Mouse (Mus musculus): Measurements from ENCODE around the gene Apbb1. TPM values are rescaled to one million over a fixed set of nuclear protein-coding genes. Genes with fewer than 3 reads are reported as not detected.

The Apbb1 gene
- polyA plus RNA-seq, 1 experiment = 35.4 TPM

DNA sequence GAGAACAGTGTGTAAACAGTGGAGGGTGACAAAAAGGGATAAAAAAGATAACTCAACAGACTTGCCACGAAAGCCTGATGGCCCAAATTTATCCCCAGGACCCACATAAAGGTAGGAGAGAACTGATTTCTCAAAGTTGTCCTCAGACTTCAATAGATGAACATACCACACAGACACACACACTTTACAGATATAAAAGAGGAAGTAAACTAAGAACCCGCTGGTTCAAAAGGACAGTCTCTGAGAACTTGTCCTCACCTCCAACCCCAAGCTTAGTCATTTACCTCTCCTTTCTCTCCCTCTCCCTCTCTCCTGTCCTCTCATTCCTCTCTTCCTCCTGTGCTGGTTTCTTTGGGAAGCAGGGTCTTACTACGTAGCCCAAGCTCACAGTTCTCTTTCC is 19.1 kb downstream of the Apbb1 start:
- Histone ChIP-seq H3K27me3 (replicated peaks; ENCODE audit: control insufficient read depth, insufficient read depth, low read length) (no peaks in the 10 kb centered on the region), H3K27ac (ENCODE audit: insufficient read depth, low read depth, low read length) (no peak overlapping the region), H3K4me3 (ENCODE audit: insufficient read depth, low read depth, low read length) (no peak overlapping the region), H3K4me1 (ENCODE audit: control insufficient read depth, insufficient read depth, low read length) (no peaks in the 10 kb centered on the region), H3K36me3 (ENCODE audit: control insufficient read depth, insufficient read depth, low read length) (no peaks in the 10 kb centered on the region)
- TF ChIP-seq POLR2A (IDR thresholded peaks at IDR 0.05; ENCODE audit: low read depth, low read length) (no peak), CTCF (conservative IDR thresholded peaks at IDR 0.05; ENCODE audit: insufficient read depth, insufficient read length, low read depth, low read length) (no peak)
- WGBS = 90% methylated on average over 3 of the region's 3 CpGs
- no peak for DNase-seq

DNA sequence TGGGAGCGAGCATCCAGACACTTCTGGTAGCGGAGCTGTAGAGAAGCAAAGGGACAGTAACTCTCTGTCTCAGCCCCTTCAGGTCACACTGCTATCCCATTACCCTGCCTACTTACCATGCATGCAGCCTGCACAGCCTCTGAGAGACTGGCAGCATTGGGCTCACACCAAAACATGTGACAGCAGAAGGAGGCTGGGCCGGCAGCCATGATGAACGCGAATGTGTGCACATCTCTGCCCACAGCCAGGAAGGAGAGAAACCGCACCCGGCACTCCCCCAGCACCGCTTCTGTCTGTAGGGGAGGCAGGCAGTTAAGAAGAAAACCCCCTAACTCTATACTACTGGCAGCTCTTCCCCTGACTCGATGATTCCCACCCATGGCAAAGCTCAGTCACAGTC is 22.4 kb downstream of the Apbb1 start:
- no peak for DNase-seq
- no peak overlapping the region for H3K4me3 ChIP-seq (ENCODE audit: insufficient read depth, low read depth, low read length)
- no peak for TF ChIP-seq POLR2A (IDR thresholded peaks at IDR 0.05; ENCODE audit: low read depth, low read length)
- TF ChIP-seq CTCF (conservative IDR thresholded peaks at IDR 0.05; ENCODE audit: insufficient read depth, insufficient read length, low read depth, low read length) = no peak
- H3K4me1 ChIP-seq (ENCODE audit: control insufficient read depth, insufficient read depth, low read length) = 0 out of 2 replicates have a peak, but pooled peaks cover 2% of the 10 kb centered on the region
- no peak overlapping the region for H3K27ac ChIP-seq (ENCODE audit: insufficient read depth, low read depth, low read length)
- 88% methylated on average over 9 of the region's 9 CpGs for WGBS
- H3K27me3 ChIP-seq (replicated peaks; ENCODE audit: control insufficient read depth, insufficient read depth, low read length) = no peaks in the 10 kb centered on the region
- no peaks in the 10 kb centered on the region for H3K36me3 ChIP-seq (ENCODE audit: control insufficient read depth, insufficient read depth, low read length)

DNA sequence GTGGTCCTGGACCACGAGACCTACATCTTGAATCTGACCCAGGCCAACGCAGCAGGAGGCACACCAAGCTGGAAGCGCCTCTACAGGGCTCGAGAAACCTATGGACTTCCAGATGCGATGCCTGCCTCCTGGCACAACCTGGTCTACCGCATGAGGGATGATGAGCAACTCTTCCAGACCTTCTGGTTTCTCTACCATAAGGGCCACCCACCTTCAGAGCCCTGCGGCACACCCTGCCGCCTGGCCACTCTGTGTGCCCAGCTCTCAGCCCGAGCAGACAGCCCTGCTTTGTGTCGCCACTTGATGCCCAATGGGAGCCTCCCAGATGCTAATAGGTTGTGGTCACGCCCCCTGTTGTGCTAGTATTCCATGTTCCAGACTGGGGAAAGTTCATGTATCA is 23.8 kb downstream of the Apbb1 start:
- DNase-seq = no peak
- Histone ChIP-seq H3K4me3 (ENCODE audit: insufficient read depth, low read depth, low read length) (no peak overlapping the region), H3K36me3 (ENCODE audit: control insufficient read depth, insufficient read depth, low read length) (no peaks in the 10 kb centered on the region), H3K4me1 (ENCODE audit: control insufficient read depth, insufficient read depth, low read length) (0 out of 2 replicates have a peak, but pooled peaks cover 6% of the 10 kb centered on the region), H3K27ac (ENCODE audit: insufficient read depth, low read depth, low read length) (no peak overlapping the region), H3K27me3 (replicated peaks; ENCODE audit: control insufficient read depth, insufficient read depth, low read length) (no peaks in the 10 kb centered on the region)
- WGBS = 83% methylated on average over 11 of the region's 11 CpGs
- no peak for TF ChIP-seq POLR2A (IDR thresholded peaks at IDR 0.05; ENCODE audit: low read depth, low read length)
- no peak for TF ChIP-seq CTCF (conservative IDR thresholded peaks at IDR 0.05; ENCODE audit: insufficient read depth, insufficient read length, low read depth, low read length)

DNA sequence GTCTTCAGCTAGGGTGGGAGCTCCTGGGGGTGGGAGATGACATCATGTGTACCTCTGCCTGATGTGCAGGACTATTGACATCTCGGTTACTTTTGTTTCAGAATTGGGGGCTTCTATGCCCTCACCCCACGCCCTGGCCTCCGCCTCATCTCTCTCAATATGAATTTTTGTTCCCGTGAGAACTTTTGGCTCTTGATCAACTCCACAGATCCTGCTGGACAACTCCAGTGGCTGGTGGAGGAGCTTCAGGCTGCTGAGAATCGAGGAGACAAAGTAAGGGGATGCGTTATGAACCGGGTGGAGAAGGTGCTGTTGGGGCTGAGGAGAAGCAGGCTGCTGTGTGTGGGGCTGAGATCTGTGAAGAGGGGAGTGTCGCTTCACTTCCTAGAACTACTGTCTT is 25.0 kb downstream of the Apbb1 start:
- Histone ChIP-seq H3K4me1 (ENCODE audit: control insufficient read depth, insufficient read depth, low read length) (0 out of 2 replicates have a peak, but pooled peaks cover 6% of the 10 kb centered on the region), H3K27ac (ENCODE audit: insufficient read depth, low read depth, low read length) (no peak overlapping the region), H3K4me3 (ENCODE audit: insufficient read depth, low read depth, low read length) (no peak overlapping the region), H3K36me3 (ENCODE audit: control insufficient read depth, insufficient read depth, low read length) (no peaks in the 10 kb centered on the region), H3K27me3 (replicated peaks; ENCODE audit: control insufficient read depth, insufficient read depth, low read length) (no peaks in the 10 kb centered on the region)
- TF ChIP-seq POLR2A (IDR thresholded peaks at IDR 0.05; ENCODE audit: low read depth, low read length) = no peak
- TF ChIP-seq CTCF (conservative IDR thresholded peaks at IDR 0.05; ENCODE audit: insufficient read depth, insufficient read length, low read depth, low read length) = no peak
- DNase-seq = no peak
- 82% methylated on average over 8 of the region's 8 CpGs for WGBS

DNA sequence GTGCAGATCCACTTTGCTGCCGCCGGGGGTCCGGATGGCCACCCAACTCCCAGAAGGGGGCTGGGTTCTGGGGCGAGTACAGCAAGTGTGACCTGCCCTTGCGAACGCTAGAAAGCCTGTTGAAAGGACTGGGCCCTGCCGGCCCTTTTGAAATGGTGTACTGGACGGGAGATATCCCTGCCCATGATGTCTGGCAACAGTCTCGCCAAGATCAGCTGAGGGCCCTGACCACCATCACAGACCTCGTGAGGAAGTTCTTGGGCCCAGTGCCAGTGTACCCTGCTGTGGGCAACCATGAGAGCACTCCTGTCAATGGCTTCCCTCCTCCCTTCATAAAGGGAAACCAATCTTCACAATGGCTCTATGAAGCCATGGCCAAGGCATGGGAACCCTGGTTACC is 25.9 kb downstream of the Apbb1 start:
- TF ChIP-seq CTCF (conservative IDR thresholded peaks at IDR 0.05; ENCODE audit: insufficient read depth, insufficient read length, low read depth, low read length) = no peak
- TF ChIP-seq POLR2A (IDR thresholded peaks at IDR 0.05; ENCODE audit: low read depth, low read length) = no peak
- WGBS = 87% methylated on average over 10 of the region's 10 CpGs
- Histone ChIP-seq H3K27me3 (replicated peaks; ENCODE audit: control insufficient read depth, insufficient read depth, low read length) (no peaks in the 10 kb centered on the region), H3K4me1 (ENCODE audit: control insufficient read depth, insufficient read depth, low read length) (0 out of 2 replicates have a peak, but pooled peaks cover 6% of the 10 kb centered on the region), H3K4me3 (ENCODE audit: insufficient read depth, low read depth, low read length) (no peak overlapping the region), H3K36me3 (ENCODE audit: control insufficient read depth, insufficient read depth, low read length) (no peaks in the 10 kb centered on the region), H3K27ac (ENCODE audit: insufficient read depth, low read depth, low read length) (no peak overlapping the region)
- DNase-seq = no peak

DNA sequence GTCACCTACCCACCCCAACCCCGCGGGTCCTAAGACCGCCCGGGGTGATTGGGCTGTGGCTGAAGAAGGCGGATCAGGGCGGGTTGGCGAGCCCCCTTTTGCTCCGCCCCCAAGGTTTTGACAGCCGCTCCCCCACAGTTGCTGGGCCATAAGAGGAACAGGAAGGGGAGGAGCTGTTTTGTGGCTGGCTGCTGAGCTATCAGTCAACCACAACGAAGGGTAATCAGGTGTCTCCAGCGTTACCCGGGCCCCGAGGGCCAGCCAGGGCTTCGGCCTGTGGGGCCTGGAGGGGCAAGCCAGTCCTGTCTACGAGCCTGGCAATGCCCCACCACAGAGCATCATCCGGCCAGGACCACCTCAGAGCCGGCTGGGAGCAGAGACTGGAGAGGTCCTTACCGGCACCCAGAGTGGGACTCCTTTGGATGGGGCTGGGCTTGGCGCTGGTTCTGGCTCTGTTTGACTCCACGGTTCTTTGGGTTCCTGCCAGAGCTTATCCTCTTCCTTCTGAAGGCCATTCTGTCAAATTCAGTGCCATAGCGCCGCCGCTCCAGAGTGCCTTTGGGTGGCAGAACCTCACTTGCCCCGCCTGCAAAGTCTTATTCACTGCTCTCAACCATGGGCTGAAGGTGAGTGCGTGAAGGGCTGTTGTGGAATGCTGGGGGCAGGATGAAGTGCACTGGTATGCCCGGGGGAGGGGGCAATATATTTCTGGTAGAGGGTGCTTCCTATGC is 27.1 kb downstream of the Apbb1 start, which contains the start of gene Smpd1:
TSS of gene Smpd1 (plus strand) at position 149 of the 731 bp plus-strand sequence.
- H3K4me3 ChIP-seq (ENCODE audit: insufficient read depth, low read depth, low read length) = peak within 1 kb of the TSS; percentile 67
- DNase-seq = peak; percentile 97
- TF ChIP-seq CTCF (conservative IDR thresholded peaks at IDR 0.05; ENCODE audit: insufficient read depth, insufficient read length, low read depth, low read length) = no peak
- TF ChIP-seq POLR2A (IDR thresholded peaks at IDR 0.05; ENCODE audit: low read depth, low read length) = no peak
- H3K36me3 ChIP-seq (ENCODE audit: control insufficient read depth, insufficient read depth, low read length) = no peaks in the 10 kb centered on the region
- 0 out of 2 replicates have a peak, but pooled peaks cover 6% of the 10 kb centered on the region for H3K4me1 ChIP-seq (ENCODE audit: control insufficient read depth, insufficient read depth, low read length)
- H3K27me3 ChIP-seq (replicated peaks; ENCODE audit: control insufficient read depth, insufficient read depth, low read length) = no peaks in the 10 kb centered on the region
- under 1% methylated on average over 26 of the region's 26 CpGs for WGBS
- H3K27ac ChIP-seq (ENCODE audit: insufficient read depth, low read depth, low read length) = peak within 1 kb of the TSS; percentile 57

DNA sequence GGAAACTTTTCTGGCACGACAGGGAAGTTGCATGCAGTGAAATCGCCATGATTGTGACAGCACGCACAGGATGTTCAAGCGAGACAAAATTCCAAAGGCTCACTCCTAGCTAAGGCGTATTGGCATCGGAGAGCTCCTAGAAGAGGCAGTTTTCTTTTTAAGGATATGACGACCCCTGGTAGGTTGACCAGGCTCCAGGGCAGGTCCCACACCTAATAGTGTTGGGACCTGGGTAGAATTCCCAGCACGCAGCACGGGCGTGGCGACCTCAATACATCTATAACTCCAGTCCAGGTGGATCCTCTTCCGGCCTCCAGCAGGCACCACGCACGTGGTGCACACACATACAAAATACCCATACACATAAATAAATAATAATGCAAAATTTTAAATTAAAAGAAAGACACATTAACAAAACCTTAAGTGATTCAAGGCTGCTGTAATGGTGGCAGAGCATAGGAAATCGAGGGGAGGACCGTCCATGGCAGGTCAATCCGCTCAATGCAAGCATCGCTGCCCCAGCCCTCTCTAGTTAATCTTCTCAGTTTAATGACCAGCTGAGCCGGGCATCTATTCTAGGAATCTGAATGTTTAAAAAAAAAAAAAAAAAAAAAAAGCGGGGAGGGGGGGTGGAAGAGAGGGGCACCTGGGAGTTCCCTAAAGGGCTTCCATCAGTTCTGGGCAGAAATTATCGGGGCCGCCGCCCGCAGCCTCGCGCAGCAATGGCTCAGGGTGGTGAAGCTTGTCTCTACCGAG is 27.8 kb downstream of the Apbb1 start:
- TF ChIP-seq CTCF (conservative IDR thresholded peaks at IDR 0.05; ENCODE audit: insufficient read depth, insufficient read length, low read depth, low read length) = no peak
- no peak for TF ChIP-seq POLR2A (IDR thresholded peaks at IDR 0.05; ENCODE audit: low read depth, low read length)
- H3K27ac ChIP-seq (ENCODE audit: insufficient read depth, low read depth, low read length) = peak overlapping the region; percentile 57
- peaks cover 6% of the 10 kb centered on the region; the same call in 1 of the 2 replicates for H3K4me1 ChIP-seq (ENCODE audit: control insufficient read depth, insufficient read depth, low read length)
- H3K4me3 ChIP-seq (ENCODE audit: insufficient read depth, low read depth, low read length) = peak overlapping the region; percentile 67
- no peaks in the 10 kb centered on the region for H3K36me3 ChIP-seq (ENCODE audit: control insufficient read depth, insufficient read depth, low read length)
- no peaks in the 10 kb centered on the region for H3K27me3 ChIP-seq (replicated peaks; ENCODE audit: control insufficient read depth, insufficient read depth, low read length)
- WGBS = 31% methylated on average over 27 of the region's 27 CpGs
- no peak for DNase-seq
